Mouse (Mus musculus): ENCODE data around the gene Adamts8.

- TF ChIP-seq GATA1 (IDR thresholded peaks at IDR 0.05; ENCODE audit: low read length) (no peak), TAL1 (IDR thresholded peaks at IDR 0.05; ENCODE audit: low read length) (no peak)
These were observed 43.4 kb downstream of the Adamts8 start for GRCm38 (mm10) chr9:30985782-30986181.
